Mouse (Mus musculus): ENCODE data around the gene Spen.
"Not testable (repeated sequence)": the region's sequence is repeated elsewhere in the genome, so short reads cannot be mapped to it uniquely, and the experiment has no call there.

GRCm38 (mm10) chr4:141556163-141556562, 17.8 kb upstream of the Spen start:
- not testable (repeated sequence) for TF ChIP-seq POLR2A (IDR thresholded peaks at IDR 0.05; ENCODE audit: borderline replicate concordance, low read depth, low read length); CTCF (IDR thresholded peaks at IDR 0.05; ENCODE audit: low read depth, low read length)
